Mouse (Mus musculus): ENCODE results near the gene Tatdn3.

Gene Tatdn3

DNA sequence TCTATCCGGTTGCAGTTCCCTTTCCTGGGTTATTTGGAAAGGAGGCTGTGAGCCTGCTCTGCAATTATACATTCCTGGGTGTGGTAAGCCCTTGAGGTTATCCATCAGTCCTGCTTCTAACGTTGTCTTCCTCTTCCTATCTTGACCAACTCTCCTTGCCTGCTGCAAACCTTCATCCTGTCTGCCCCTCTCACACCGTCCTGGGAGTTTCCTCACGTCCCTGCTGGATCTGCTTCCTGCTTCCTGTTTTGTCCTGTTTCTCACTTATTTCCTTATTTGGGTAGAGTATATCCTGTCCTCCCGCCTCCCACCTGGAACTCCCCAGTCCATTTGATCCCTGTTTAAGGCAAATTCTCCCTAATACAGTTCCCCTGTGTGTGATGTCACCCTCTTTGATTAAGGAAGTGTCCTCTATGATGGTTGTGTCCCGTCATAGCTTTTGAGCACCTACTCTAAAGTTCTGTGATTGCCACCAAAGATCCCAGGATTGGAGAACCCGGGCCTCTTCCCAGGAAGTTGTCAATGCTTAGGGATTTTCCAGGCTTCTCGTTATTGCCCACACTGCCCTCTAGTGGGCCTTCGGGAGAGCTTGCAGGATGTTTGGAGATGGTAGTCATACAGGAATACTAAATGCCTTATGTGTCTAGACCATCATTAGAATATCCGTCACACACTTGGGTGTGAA is 12.6 kb upstream of the Tatdn3 start:
- peak; percentile 73 for DNase-seq (ENCODE audit: low read depth, low spot score)

DNA sequence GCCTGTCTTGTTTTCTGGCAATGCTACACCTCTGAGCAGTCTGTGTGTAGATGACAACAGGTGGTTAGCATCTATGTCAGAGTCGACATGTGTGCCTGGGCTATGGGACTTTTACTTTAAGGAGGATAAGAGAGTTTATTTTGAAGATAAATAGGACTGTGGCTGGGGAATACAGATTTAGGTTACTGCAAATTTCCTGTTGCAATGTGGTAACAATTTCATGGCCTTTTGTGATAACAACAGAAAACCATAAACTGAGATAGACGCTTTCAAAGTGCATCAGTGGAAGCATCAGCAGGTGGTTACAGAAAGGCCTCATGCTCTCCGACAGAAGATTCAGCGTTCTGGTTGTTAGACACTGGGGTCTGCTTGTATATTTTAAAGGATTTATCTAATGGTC is 10.8 kb upstream of the Tatdn3 start:
- DNase-seq (ENCODE audit: low read depth, low spot score) = no peak

DNA sequence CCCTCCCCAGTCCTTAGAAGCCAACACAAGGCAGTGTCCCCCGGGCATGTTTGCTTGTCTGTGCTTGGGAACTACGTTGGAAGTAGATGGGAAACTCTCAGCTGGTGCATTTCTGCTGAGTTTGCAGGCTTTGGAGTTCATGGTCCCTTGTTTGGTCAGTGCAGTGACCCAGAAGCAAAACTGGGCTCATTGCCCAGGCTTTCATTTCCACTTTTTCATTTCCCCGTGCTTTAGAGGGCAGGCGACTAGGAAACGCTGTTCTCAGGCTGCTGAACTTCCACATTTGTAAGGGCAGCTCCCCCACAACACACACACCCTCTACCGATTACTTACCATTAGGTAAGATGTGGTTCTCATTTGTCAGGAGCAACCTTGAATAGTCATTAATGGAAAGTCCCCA is 10.3 kb upstream of the Tatdn3 start:
- no peak for DNase-seq (ENCODE audit: low read depth, low spot score)

DNA sequence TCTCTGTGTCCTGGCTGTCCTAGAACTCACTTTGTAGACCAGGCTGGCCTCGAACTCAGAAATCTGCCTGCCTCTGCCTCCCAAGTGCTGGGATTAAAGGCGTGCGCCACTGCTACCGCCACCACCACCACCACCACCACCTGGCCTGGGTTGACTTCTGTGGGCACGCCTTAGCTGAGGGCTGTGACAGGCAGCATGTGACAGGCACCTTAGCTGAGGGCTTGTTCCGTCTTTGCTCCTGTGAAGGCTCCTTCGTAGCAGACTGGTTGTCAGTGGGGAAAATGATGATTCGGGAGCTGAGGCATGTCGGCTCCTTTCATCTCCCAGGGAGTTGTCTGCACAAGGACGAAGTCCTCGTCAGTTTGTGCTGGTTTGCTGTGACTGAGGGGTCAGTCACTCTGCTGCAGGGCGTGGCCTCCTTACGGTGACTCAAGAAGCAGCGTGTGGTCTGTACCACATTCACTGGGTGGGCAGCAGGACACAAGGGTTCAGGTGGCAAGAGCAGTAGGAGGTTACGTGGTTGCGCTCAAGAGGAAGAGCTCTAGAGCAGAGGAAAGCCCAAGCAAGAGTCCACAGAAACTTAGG is 9.7 kb upstream of the Tatdn3 start:
- DNase-seq (ENCODE audit: low read depth, low spot score) = no peak

DNA sequence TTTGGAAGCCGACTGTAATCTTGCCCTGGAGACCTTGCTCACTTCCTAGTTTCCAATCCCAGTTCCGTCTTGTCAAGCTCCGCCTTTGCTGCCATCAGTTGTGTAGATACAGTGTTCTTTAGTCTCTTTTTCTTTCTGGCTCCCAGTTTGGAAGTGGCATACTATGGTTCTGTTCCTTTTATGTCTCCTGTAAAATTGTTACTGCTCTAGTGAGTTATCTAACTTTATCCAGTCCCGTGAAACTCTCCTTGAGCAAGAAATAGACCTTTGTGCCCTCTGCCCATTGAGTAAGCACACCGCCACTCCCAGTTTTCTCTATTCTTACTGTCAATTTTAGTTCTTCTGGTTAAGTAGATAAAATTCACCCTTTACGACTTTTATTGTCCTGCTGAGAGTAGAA is 8.9 kb upstream of the Tatdn3 start:
- DNase-seq (ENCODE audit: low read depth, low spot score) = no peak

DNA sequence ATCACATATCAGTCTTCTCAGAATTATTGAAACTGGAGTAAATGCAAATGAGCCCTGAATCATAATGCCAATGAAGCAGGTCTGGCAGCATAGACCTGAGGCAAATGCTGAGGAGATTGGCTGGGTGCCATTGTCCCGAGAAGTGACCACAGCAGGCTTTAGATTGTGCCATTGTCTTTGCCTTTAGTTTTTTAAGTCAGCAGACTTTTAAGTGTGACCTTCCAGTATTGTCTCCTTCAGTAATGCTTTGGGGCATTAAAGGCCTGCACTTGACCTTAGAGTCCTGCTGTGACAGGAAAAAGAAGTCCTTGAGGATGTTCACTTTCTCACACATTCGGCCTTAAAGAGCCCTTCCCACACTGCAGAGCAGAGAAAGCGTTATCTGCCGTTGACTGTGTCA is 7.5 kb upstream of the Tatdn3 start:
- no peak for DNase-seq (ENCODE audit: low read depth, low spot score)

DNA sequence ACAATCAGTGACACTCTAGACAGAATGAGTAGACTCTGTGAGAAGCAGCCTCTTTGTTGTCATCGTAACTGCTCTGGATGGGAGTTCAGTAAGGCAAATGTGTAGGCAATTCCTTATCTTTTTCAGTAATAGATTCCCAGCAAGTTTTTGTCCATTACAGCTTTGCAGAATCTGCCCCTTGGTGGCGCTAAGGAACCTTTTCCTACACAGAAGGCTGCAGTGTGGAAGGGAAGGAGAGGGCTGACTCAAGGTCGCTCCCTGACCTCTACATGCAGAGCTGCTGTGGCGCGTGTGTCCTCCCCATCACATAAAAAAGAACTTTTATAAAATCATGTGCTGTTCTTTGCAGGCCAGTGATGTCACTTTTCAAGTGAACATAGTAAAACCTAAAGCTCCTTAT is 5.6 kb upstream of the Tatdn3 start:
- DNase-seq (ENCODE audit: low read depth, low spot score) = no peak

DNA sequence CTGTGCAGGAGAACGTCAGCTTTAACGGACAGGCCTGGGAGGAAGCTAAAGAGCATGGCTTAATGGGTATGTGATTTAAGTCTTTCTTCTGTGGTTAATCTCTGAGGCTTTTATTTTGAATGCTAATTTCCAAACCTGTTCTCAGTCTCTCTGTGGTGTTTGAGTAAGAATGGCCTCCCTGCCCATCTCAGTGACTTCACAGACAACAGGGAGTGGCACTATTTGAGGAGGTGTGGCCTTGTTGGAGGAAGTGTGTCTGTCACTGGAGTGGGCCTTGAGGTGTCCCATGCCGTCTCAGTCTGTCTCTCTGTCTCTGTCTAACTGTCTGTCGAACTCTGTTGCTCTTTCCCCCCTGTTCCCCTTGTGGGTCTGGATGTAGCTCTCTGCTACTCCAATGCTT is 2.5 kb upstream of the Tatdn3 start:
- no peak for DNase-seq (ENCODE audit: low read depth, low spot score)

DNA sequence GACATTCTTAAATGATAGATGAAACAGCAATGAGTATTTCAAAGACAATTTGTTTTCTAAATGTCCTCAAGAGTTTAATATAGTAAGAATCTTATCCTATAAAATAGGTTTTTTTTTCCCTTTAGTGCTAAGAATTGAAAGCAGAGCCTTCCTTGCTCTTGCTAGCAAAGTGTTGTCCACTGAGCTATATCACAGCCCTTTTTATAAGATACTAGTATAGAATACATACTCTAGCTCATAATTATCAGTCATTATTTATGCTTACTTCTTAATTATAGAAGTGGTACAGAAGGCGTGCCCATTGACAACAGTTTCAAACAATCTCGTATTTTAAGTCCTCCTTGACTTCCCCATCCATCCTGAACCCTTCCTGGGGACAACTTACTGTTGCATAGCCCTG is 1.8 kb upstream of the Tatdn3 start:
- no peak for DNase-seq (ENCODE audit: low read depth, low spot score)

DNA sequence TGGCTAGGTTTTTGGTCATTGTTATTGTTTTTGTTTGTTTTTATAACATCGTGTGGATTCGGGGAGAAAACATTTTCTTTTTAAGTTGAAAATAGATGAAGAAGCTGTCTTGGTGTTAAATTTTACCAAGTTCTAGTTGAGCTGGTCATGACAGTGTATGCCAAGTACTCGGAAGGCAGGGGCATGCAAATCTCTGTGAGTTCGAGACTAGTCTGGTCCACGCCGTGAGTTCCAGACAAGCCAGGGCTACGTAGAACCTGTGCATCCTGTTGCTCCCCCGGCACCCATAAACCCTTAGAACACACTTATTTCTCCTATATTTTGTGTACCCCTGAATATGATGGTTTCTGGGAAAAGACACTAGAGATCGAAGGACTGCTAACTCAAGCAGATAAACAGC is 968 bp upstream of the Tatdn3 start:
- DNase-seq (ENCODE audit: low read depth, low spot score) = no peak

DNA sequence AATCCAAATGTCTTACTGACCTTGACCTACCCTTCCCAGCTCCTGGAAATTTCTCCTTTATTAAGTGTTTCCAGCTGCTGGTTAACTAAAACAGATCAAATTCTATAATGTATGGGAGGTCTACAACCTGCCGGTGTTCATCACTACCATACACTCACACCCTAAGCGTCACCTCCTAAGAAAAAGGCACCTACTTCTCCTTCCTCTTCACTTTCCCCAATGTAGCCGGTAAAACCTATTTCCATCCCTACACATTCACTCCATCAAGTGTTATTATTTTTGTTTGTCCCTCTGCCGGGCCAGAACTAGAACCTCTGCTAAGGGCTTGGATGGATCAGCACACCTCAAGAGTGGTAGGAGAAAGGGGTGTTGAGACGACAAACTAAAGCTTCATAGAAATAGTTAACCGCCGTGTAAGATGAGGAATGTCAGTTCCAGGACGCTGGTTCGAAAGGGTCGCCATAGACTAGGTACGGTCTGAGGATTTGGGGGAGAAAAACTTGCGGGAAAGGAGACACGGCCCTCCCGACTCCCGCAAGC is 421 bp downstream of the Tatdn3 start:
- no peak for DNase-seq (ENCODE audit: low read depth, low spot score)

DNA sequence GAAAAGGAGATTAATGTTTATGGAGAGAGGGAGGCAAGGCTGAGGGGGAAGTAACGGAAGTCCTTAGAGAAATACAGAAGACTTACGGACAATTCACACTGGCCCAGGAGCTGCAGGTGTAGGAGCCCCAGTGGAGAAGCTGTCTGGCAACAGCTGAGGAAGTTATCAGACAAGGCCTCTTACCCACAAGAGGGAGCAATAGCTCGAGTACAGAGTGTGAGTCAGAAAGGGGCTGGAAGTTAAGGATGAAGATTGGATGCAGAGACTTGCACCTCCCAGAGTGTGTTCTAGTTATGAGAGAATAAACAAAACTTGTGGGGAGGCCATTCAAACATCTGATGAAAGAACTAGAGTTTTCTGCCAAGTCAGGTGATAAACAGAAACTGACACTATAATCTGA is 5.3 kb downstream of the Tatdn3 start:
- no peak for DNase-seq (ENCODE audit: low read depth, low spot score)

DNA sequence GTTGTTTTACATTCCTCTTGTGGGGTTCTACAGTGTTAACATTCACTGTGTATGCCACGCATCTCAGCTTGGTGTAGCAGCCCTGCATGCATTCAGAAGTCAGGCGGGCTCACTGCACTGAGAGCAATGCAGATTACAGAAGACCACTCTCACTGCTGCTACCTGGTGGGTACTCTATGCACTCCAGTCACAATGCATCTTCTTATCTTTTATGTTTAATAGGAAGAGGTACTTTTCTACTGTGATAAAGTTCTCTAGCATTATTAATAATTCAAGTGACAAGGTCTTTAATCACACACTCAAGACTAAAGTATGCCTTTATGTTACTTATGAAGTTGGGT is 7.2 kb downstream of the Tatdn3 start:
- no peak for DNase-seq (ENCODE audit: low read depth, low spot score)

DNA sequence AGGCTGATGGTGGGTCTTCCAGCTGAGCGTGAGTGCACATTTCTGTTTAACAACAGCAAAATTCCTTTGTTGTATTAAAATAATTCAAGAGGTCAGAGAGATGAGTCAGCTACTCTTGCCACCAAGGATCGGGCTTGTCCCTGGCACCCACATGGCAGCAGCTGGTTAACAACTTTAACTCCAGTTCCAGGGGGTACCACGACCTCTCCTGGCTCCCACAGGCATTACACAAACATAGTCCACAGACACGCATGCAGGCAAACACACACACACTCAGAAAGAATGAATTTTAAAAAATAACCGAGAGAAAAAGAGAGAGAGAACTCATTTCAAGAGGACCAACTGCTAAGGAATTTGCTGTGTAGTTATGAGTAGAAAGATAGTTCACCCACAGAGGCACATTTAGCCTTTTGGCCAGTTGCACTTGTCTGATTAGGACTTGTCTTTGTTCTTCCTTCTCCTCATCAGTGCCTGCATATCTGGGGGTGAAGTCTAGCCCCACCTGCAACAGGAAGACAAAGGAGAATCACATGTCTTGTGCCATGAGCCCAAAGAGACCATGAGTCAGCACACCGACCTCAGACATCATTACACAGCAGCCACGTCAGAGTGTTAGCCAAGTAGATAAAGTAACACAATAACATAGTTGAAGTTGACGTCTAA is 7.7 kb downstream of the Tatdn3 start:
- DNase-seq (ENCODE audit: low read depth, low spot score) = no peak

DNA sequence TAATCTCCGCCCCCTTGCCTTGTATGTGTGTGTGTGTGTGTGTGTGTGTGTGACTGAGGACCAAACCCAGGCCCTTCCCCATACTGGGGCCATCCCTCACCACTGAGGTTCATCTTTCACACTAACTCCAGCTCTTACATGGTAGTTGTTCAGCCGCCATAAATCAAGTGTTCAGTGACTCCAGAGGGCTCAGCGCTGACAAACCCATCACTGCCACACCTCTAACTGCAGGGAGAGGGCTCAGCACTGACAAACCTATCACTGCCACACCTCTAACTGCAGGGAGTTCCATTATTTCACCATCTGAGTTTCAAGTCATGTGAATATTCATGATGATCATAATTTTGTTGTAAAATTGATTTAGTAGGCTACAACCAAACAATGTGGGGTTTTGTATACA is 9.2 kb downstream of the Tatdn3 start:
- DNase-seq (ENCODE audit: low read depth, low spot score) = no peak

DNA sequence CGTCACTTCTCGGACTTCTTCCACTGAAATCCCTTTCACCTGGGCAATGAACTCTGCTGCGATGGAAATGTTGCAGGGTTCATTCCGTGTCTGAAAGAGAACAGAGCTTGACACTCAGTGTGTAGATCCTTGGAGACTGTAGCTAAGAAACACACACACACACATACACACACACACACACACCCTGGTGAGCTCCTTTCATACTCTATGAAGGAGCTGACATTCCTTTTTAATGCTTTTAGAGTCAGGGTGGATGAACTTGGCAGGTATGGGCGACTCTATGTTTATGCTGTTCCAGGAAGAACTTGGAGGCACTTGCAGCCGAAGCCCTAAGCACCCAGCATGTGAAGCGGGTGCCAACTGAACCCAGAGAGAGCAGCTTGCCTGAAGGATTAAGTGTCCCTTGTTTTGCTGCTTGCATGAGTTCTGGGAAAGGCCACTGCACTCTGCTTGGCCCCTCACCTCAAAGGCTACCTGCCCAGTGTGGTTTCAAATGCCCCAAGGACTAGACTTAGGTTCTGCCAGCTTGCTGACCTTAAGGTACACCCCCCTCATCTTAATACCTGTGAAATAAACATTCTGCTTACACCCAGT is 16.4 kb downstream of the Tatdn3 start:
- no peak for DNase-seq (ENCODE audit: low read depth, low spot score)

DNA sequence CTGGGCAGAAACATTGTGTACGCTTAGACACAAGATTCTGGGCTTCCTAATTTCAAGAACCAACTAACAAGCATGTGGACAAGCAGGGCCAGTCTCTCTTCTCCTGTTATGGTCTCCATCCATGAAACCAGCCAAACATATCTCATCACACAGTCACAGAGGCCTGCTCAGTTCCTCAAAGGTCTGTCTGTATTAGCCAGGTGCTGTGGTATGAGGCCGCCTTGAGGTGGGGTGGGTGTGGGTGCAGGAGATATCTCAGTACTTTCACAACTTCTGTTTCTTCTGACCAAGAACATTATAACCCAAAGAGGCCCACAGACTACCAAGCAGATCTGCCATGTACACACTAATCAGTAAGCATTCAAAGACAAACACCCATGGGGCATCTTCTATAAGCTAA is 17.5 kb downstream of the Tatdn3 start:
- no peak for DNase-seq (ENCODE audit: low read depth, low spot score)

DNA sequence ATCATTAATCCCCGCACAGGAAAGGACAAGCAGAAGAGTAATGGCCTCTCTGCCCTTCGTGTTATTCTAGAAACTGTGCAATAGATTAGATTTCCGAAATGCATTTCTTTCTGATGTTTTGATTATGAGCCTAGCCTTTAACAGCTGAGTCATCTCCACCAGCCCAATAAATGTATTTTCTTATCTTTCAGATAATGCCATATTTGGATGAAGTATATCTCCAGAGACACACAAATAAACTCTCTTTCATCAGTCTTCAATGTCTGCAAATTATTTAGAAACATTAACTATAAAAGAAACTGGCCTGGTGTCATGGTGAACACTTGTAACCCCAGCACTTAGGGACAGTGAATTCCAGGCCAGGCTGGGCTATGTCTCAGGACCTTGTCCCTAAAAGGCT is 20.0 kb downstream of the Tatdn3 start:
- no peak for DNase-seq (ENCODE audit: low read depth, low spot score)

DNA sequence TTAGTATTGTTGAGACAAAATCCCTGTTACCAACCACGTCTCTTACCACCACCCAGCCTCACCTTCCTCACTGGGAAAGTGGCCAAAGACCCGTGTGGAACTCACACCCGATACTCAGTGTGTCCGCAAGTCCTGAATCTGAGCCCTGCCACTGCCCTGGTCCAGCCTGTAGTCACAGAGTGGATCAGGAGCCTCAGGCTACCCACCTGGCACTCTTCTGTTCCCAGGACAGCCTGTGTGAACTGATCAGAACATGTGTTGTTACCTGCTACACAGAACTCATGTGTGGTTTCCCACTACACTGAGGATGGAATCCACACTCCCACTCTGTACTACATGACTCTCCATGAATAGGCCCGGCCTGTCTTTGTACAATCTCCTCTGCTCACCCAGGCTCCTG is 20.6 kb downstream of the Tatdn3 start:
- no peak for DNase-seq (ENCODE audit: low read depth, low spot score)

DNA sequence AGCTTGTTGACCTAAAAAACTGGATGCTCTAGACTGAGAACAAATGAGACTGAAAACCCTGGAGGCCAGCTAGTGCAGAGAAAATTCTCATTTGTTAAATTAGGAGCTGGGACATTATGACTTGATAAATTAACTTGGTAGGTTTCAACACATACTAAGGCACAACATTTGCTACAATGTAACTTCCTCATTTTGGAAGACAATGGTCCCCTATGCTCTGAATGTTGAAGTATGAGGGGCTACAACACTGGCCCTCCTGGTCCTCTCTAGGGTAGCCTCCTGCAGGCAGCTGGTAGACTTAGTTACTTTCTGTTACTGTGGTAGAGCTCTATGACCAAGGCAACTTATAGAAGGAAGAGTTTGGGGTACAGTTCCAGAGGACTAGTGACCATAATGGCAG is 21.4 kb downstream of the Tatdn3 start:
- DNase-seq (ENCODE audit: low read depth, low spot score) = no peak

DNA sequence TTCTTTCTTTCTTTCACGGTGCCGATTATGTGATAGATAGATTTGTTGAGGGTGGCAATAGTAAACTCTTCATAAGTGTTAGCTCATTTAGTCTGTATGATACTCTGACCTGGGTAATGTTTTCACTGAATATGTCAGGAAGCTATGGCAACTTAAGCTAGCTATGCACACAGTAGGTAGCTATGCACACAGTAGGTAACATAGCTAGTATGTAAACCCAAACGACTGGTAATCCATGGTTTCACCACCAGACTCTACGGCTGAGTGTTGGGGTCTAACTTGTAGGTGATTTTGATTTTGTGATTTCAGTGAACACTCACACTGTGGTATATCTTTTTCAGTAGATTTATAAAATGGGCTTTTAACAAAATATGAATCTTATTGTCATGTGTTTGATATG is 24.7 kb downstream of the Tatdn3 start:
- no peak for DNase-seq (ENCODE audit: low read depth, low spot score)

DNA sequence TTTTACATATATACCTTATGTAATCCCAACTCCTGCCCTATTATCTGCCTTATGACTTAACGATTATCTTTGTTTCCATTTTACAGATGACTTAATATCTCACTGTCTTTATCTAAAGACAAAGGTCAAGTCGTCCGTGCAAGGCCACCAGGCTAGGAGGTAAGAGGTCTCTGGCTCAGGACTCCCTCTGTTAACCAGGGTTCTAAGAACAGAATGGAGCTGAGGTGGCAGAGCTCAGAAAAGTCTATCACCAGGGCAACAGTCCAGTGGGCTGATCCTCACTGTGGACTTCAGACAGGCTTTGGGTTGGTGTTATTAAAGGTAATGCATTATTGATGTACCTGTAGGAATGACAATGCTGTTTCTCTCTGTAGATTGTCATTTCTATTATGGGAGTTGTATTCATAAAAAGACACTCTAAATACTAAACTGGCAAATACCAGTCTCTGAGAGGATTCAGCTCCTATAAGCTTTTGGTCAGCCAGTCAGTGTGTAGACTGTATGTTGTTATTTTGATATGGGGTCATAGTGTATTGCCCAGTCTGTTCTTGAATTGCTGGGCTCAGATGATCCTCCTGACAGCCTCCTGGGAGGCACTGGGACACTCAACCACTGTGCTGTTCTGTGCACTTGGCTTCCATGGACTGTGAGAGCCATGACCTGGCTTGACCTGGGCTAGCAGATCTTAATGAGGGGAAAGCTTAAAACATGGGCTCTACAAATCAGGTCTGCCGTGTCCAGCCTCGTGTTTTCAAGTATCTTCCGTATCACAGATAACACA is 26.0 kb downstream of the Tatdn3 start, which contains the start of gene Spata45:
Gene Spata45 (plus strand): TSS at position 86 of the 781 bp plus-strand sequence.
- DNase-seq (ENCODE audit: low read depth, low spot score) = no peak

All from mesoderm, embryonic 11.5 days (tissue).